Mouse (Mus musculus): ENCODE results near the gene Unc5b. TPM values are rescaled to one million over a fixed set of nuclear protein-coding genes. Genes with fewer than 3 reads are reported as not detected.

The Unc5b gene
- total and polyA plus RNA-seq, 2 experiments from 2014 or later, result 4.9 to 50.5 TPM

GRCm38 (mm10) chr10:60737169-60737728 lies 94.1 kb downstream of the Unc5b start:
- no peak for ATAC-seq (ENCODE audit: insufficient read depth, low read depth)

GRCm38 (mm10) chr10:60735737-60736136 lies 95.6 kb downstream of the Unc5b start:
- Histone ChIP-seq H3K9me3 (replicated peaks; ENCODE audit: control insufficient read depth, low read length) (no peaks in the 10 kb centered on the region), H3K36me3 (replicated peaks; ENCODE audit: control insufficient read depth, insufficient read depth, low read length) (no peaks in the 10 kb centered on the region), H3K4me3 (ENCODE audit: low read depth, low read length) (no peak overlapping the region), H3K9ac (replicated peaks; ENCODE audit: low read depth, low read length) (no peak overlapping the region), H3K27me3 (ENCODE audit: control insufficient read depth, insufficient read depth, low read length) (no peaks in the 10 kb centered on the region), H3K4me2 (ENCODE audit: low read depth, low read length) (no peak overlapping the region), H3K27ac (ENCODE audit: low read depth) (no peak overlapping the region), H3K4me1 (ENCODE audit: control insufficient read depth, insufficient read depth) (no peaks in the 10 kb centered on the region)
- no peak for TF ChIP-seq EP300 (IDR thresholded peaks at IDR 0.05; ENCODE audit: low read depth)
- 83% methylated on average over 1 of the region's 1 CpGs for WGBS
- DNase-seq (ENCODE audit: low spot score), result no peak
- ATAC-seq (ENCODE audit: insufficient read depth, low read depth), result no peak

More at GRCm38 (mm10) chr10:60737169-60737728, 94.1 kb downstream of the Unc5b start:
- Histone ChIP-seq H3K9me3 (replicated peaks; ENCODE audit: control insufficient read depth, low read length) (no peaks in the 10 kb centered on the region), H3K9ac (replicated peaks; ENCODE audit: low read depth, low read length) (no peak overlapping the region), H3K27ac (ENCODE audit: low read depth) (no peak overlapping the region), H3K4me2 (ENCODE audit: low read depth, low read length) (no peak overlapping the region), H3K36me3 (replicated peaks; ENCODE audit: control insufficient read depth, insufficient read depth, low read length) (no peaks in the 10 kb centered on the region), H3K4me1 (ENCODE audit: control insufficient read depth, insufficient read depth) (no peaks in the 10 kb centered on the region), H3K4me3 (ENCODE audit: low read depth, low read length) (no peak overlapping the region), H3K27me3 (ENCODE audit: control insufficient read depth, insufficient read depth, low read length) (no peaks in the 10 kb centered on the region)
- WGBS, result 64% methylated on average over 11 of the region's 11 CpGs
- TF ChIP-seq CTCF (IDR thresholded peaks at IDR 0.05; ENCODE audit: low read depth), result no peak
- no peak for TF ChIP-seq EP300 (IDR thresholded peaks at IDR 0.05; ENCODE audit: low read depth)
- DNase-seq (ENCODE audit: low spot score), result no peak

GRCm38 (mm10) chr10:60733471-60733870 lies 97.9 kb downstream of the Unc5b start:
- H3K27me3 ChIP-seq (ENCODE audit: control insufficient read depth, insufficient read depth, low read length), result no peaks in the 10 kb centered on the region
- H3K4me3 ChIP-seq (ENCODE audit: low read depth, low read length), result no peak overlapping the region
- H3K4me2 ChIP-seq (ENCODE audit: low read depth, low read length), result no peak overlapping the region
- H3K36me3 ChIP-seq (replicated peaks; ENCODE audit: control insufficient read depth, insufficient read depth, low read length), result no peaks in the 10 kb centered on the region
- TF ChIP-seq EP300 (IDR thresholded peaks at IDR 0.05; ENCODE audit: low read depth), result no peak
- no peak for TF ChIP-seq CTCF (IDR thresholded peaks at IDR 0.05; ENCODE audit: low read depth)
- ATAC-seq (ENCODE audit: insufficient read depth, low read depth) (no peak), DNase-seq (ENCODE audit: low spot score) (no peak)
- H3K4me1 ChIP-seq (ENCODE audit: control insufficient read depth, insufficient read depth), result no peaks in the 10 kb centered on the region
- H3K27ac ChIP-seq (ENCODE audit: low read depth), result no peak overlapping the region
- H3K9ac ChIP-seq (replicated peaks; ENCODE audit: low read depth, low read length), result no peak overlapping the region
- 80% methylated on average over 8 of the region's 8 CpGs for WGBS
- no peaks in the 10 kb centered on the region for H3K9me3 ChIP-seq (replicated peaks; ENCODE audit: control insufficient read depth, low read length)

- Histone ChIP-seq H3K27me3 (ENCODE audit: control insufficient read depth, insufficient read depth, low read length) (no peaks in the 10 kb centered on the region), H3K36me3 (replicated peaks; ENCODE audit: control insufficient read depth, insufficient read depth, low read length) (no peaks in the 10 kb centered on the region), H3K9ac (replicated peaks; ENCODE audit: low read depth, low read length) (no peak overlapping the region), H3K27ac (ENCODE audit: low read depth) (no peak overlapping the region), H3K4me2 (ENCODE audit: low read depth, low read length) (no peak overlapping the region), H3K9me3 (replicated peaks; ENCODE audit: control insufficient read depth, low read length) (no peaks in the 10 kb centered on the region), H3K4me1 (ENCODE audit: control insufficient read depth, insufficient read depth) (no peaks in the 10 kb centered on the region), H3K4me3 (ENCODE audit: low read depth, low read length) (no peak overlapping the region)
- ATAC-seq (ENCODE audit: insufficient read depth, low read depth), result no peak
- 38% methylated on average over 2 of the region's 2 CpGs for WGBS
- TF ChIP-seq EP300 (IDR thresholded peaks at IDR 0.05; ENCODE audit: low read depth), result no peak
- TF ChIP-seq CTCF (IDR thresholded peaks at IDR 0.05; ENCODE audit: low read depth), result no peak
- no peak for DNase-seq (ENCODE audit: low spot score)
Measured at GRCm38 (mm10) chr10:60732397-60732861, 99.0 kb downstream of the Unc5b start.

GRCm38 (mm10) chr10:60731742-60732141 lies 99.6 kb downstream of the Unc5b start:
- no peak for DNase-seq (ENCODE audit: low spot score)
- no peaks in the 10 kb centered on the region for H3K27me3 ChIP-seq (ENCODE audit: control insufficient read depth, insufficient read depth, low read length)
- no peaks in the 10 kb centered on the region for H3K4me1 ChIP-seq (ENCODE audit: control insufficient read depth, insufficient read depth)
- ATAC-seq (ENCODE audit: insufficient read depth, low read depth), result no peak
- no peak overlapping the region for H3K9ac ChIP-seq (replicated peaks; ENCODE audit: low read depth, low read length)
- 45% methylated on average over 5 of the region's 5 CpGs for WGBS
- H3K36me3 ChIP-seq (replicated peaks; ENCODE audit: control insufficient read depth, insufficient read depth, low read length), result no peaks in the 10 kb centered on the region
- no peak overlapping the region for H3K4me3 ChIP-seq (ENCODE audit: low read depth, low read length)
- H3K9me3 ChIP-seq (replicated peaks; ENCODE audit: control insufficient read depth, low read length), result no peaks in the 10 kb centered on the region
- H3K4me2 ChIP-seq (ENCODE audit: low read depth, low read length), result no peak overlapping the region
- no peak overlapping the region for H3K27ac ChIP-seq (ENCODE audit: low read depth)
- TF ChIP-seq EP300 (IDR thresholded peaks at IDR 0.05; ENCODE audit: low read depth), result no peak
- no peak for TF ChIP-seq CTCF (IDR thresholded peaks at IDR 0.05; ENCODE audit: low read depth)

GRCm38 (mm10) chr10:60727301-60727700 lies 104.1 kb downstream of the Unc5b start:
- Histone ChIP-seq H3K9me3 (replicated peaks; ENCODE audit: control insufficient read depth, low read length) (no peaks in the 10 kb centered on the region), H3K27me3 (ENCODE audit: control insufficient read depth, insufficient read depth, low read length) (no peaks in the 10 kb centered on the region), H3K4me1 (ENCODE audit: control insufficient read depth, insufficient read depth) (no peaks in the 10 kb centered on the region), H3K9ac (replicated peaks; ENCODE audit: low read depth, low read length) (no peak overlapping the region), H3K27ac (ENCODE audit: low read depth) (no peak overlapping the region), H3K36me3 (replicated peaks; ENCODE audit: control insufficient read depth, insufficient read depth, low read length) (no peaks in the 10 kb centered on the region), H3K4me3 (ENCODE audit: low read depth, low read length) (no peak overlapping the region), H3K4me2 (ENCODE audit: low read depth, low read length) (no peak overlapping the region)
- TF ChIP-seq CTCF (IDR thresholded peaks at IDR 0.05; ENCODE audit: low read depth) (no peak), EP300 (IDR thresholded peaks at IDR 0.05; ENCODE audit: low read depth) (no peak)
- DNase-seq (ENCODE audit: low spot score), result no peak
- whole genome bisulfite sequencing, result 38% methylated on average over 5 of the region's 5 CpGs
- ATAC-seq (ENCODE audit: insufficient read depth, low read depth), result no peak

Measured in heart, postnatal 0 days (tissue).